Mouse (Mus musculus): ENCODE measurements around the gene Tnni2.

DNA sequence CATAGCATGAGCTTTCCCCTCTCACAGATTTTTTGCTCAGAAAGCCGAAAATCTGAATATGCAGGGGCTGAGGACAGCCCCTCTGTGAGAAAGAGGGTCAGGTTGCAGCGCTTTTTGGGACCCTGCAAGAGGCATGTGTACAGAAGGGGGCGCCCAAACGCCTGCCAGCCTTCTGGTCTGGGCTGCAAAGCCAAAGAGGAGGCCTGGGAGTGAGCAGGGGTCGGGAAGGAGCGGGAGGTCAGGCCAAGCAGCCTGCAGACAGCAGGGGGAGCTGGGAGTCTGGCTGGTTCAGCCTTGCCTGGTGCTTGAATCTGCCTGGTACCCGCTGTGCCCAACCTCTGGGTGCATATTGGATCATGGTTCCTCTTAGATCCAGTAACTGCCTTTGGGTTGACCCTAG, 13.4 kb upstream of the Tnni2 start:
- TF ChIP-seq EP300 (IDR thresholded peaks at IDR 0.05; ENCODE audit: low read depth) = no peak
- peak; percentile 72 for TF ChIP-seq CTCF (IDR thresholded peaks at IDR 0.05; ENCODE audit: low read depth)

Data from liver, embryonic 14.5 days (tissue).